8 mouse cellular contexts compared by ENCODE assay signal in genomic region chr3:98990801-98991200, GRCm38 (mm10).
A peak's percentile ranks its signal among the peaks of the same experiment; 100 is the strongest.
DNase-seq lines count a peak whose midpoint lies in the region; ATAC-seq lines count a peak whose summit lies in the region.

No protein-coding gene starts in this region.

- 3% methylated on average over 10 of the region's 10 CpGs for WGBS in forebrain, embryonic 16.5 days
- 23% methylated on average over 10 of the region's 10 CpGs for whole genome bisulfite sequencing in hindbrain, embryonic 12.5 days
- 37% methylated on average over 10 of the region's 10 CpGs for WGBS in neural tube, embryonic 14.5 days
- 40% methylated on average over 10 of the region's 10 CpGs for WGBS in intestine, embryonic 16.5 days

- ATAC-seq in forebrain, embryonic 16.5 days = peak; percentile 100
- ATAC-seq in hindbrain, embryonic 12.5 days (ENCODE audit: low FRiP score) = peak; percentile 48; the same call in 1 of the 2 replicates
- peak; percentile 79; the same call in 1 of the 2 replicates for ATAC-seq in neural tube, embryonic 14.5 days (ENCODE audit: low read depth)
- no peak for ATAC-seq in intestine, embryonic 16.5 days

- H3K36me3 ChIP-seq in forebrain, embryonic 16.5 days (ENCODE audit: control insufficient read depth, insufficient read depth) = no peaks in the 10 kb centered on the region
- no peaks in the 10 kb centered on the region for H3K36me3 ChIP-seq in hindbrain, embryonic 12.5 days
- no peaks in the 10 kb centered on the region for H3K36me3 ChIP-seq in neural tube, embryonic 14.5 days (ENCODE audit: control insufficient read depth, insufficient read depth, low read length)
- no peaks in the 10 kb centered on the region for H3K36me3 ChIP-seq in intestine, embryonic 16.5 days (ENCODE audit: control insufficient read depth, insufficient read depth, low read length)

- H3K9me3 ChIP-seq in forebrain, embryonic 16.5 days (ENCODE audit: control insufficient read depth, low read length) = no peaks in the 10 kb centered on the region
- no peaks in the 10 kb centered on the region; the same call in 1 of the 2 replicates for H3K9me3 ChIP-seq in hindbrain, embryonic 12.5 days (replicated peaks)
- no peaks in the 10 kb centered on the region for H3K9me3 ChIP-seq in neural tube, embryonic 14.5 days (ENCODE audit: control insufficient read depth, low read length)
- H3K9me3 ChIP-seq in intestine, embryonic 16.5 days (ENCODE audit: control insufficient read depth, low read length) = no peaks in the 10 kb centered on the region

- 0 out of 2 replicates have a peak overlapping the region, but pooled peaks have one; percentile 29 for H3K9ac ChIP-seq in forebrain, embryonic 16.5 days (replicated peaks; ENCODE audit: low read depth, low read length)
- no peak overlapping the region for H3K9ac ChIP-seq in hindbrain, embryonic 12.5 days
- H3K9ac ChIP-seq in neural tube, embryonic 14.5 days (replicated peaks; ENCODE audit: low read depth, low read length) = no peak overlapping the region
- H3K9ac ChIP-seq in intestine, embryonic 16.5 days (ENCODE audit: low read depth, low read length) = no peak overlapping the region

- no peaks in the 10 kb centered on the region for H3K27me3 ChIP-seq in forebrain, embryonic 16.5 days (replicated peaks; ENCODE audit: control insufficient read depth, insufficient read depth, low read length)
- H3K27me3 ChIP-seq in hindbrain, embryonic 12.5 days = no peaks in the 10 kb centered on the region
- no peaks in the 10 kb centered on the region for H3K27me3 ChIP-seq in neural tube, embryonic 14.5 days (ENCODE audit: control insufficient read depth, insufficient read depth, low read length)
- H3K27me3 ChIP-seq in intestine, embryonic 16.5 days (replicated peaks; ENCODE audit: control insufficient read depth, insufficient read depth, low read length) = no peaks in the 10 kb centered on the region

- DNase-seq in testis, postnatal 14 days (ENCODE audit: low spot score) = peak; percentile 13
- DNase-seq in testis, postnatal 10 days (ENCODE audit: low spot score) = no peak
- DNase-seq in layer of hippocampus, postnatal 14 days (ENCODE audit: low spot score in 2 of 2) = peak; percentile 37 to 83
- no peak for DNase-seq in natural killer cell, adult 2 months (ENCODE audit: low spot score in 2 of 2)

- H3K4me1 ChIP-seq in forebrain, embryonic 16.5 days (replicated peaks; ENCODE audit: control insufficient read depth, insufficient read depth, low read length) = peaks cover 13% of the 10 kb centered on the region
- 0 out of 2 replicates have a peak, but pooled peaks cover 4% of the 10 kb centered on the region for H3K4me1 ChIP-seq in hindbrain, embryonic 12.5 days
- H3K4me1 ChIP-seq in neural tube, embryonic 14.5 days (ENCODE audit: control insufficient read depth, insufficient read depth, low read length) = no peaks in the 10 kb centered on the region
- no peaks in the 10 kb centered on the region for H3K4me1 ChIP-seq in intestine, embryonic 16.5 days (ENCODE audit: control insufficient read depth, insufficient read depth, low read length)

- H3K4me2 ChIP-seq in forebrain, embryonic 16.5 days (ENCODE audit: low read length) = peak overlapping the region; percentile 17
- no peak overlapping the region for H3K4me2 ChIP-seq in hindbrain, embryonic 12.5 days (replicated peaks)
- H3K4me2 ChIP-seq in neural tube, embryonic 14.5 days (ENCODE audit: low read depth, low read length) = no peak overlapping the region
- H3K4me2 ChIP-seq in intestine, embryonic 16.5 days (ENCODE audit: low read depth, low read length) = no peak overlapping the region

- H3K27ac ChIP-seq in forebrain, embryonic 16.5 days (ENCODE audit: low read length) = no peak overlapping the region; the same call in 1 of the 2 replicates
- H3K27ac ChIP-seq in hindbrain, embryonic 12.5 days = peak overlapping the region; percentile 62; the same call in 1 of the 2 replicates
- no peak overlapping the region for H3K27ac ChIP-seq in neural tube, embryonic 14.5 days (ENCODE audit: low read depth, low read length)
- H3K27ac ChIP-seq in intestine, embryonic 16.5 days (ENCODE audit: low read length) = no peak overlapping the region

- H3K4me3 ChIP-seq in forebrain, embryonic 16.5 days (replicated peaks; ENCODE audit: low read length) = no peak overlapping the region
- no peak overlapping the region for H3K4me3 ChIP-seq in hindbrain, embryonic 12.5 days
- no peak overlapping the region for H3K4me3 ChIP-seq in neural tube, embryonic 14.5 days (ENCODE audit: low read depth, low read length)
- no peak overlapping the region for H3K4me3 ChIP-seq in intestine, embryonic 16.5 days (ENCODE audit: low read length)

Comparison
In these comparisons a context has a peak if more than half of its experiments do, and no peak if none do; other contexts are left out.
1. DNase-seq: peak in testis, postnatal 14 days (single experiment) and layer of hippocampus, postnatal 14 days (2 of 2); none in testis, postnatal 10 days (single experiment) and natural killer cell, adult 2 months (0 of 2).